Mouse (Mus musculus) G1E (cell line): ENCODE measurements at regions not wholly inside any gene's neighbourhood (a gene's known extent, or its start where the extent isn't known, plus 50 kb on each side); places are given as distances from the start of the nearest gene placed in this dataset.

Experiments
- CTCF ChIP-seq: IDR thresholded peaks from 2 replicates; pipeline ENCODE4 v1.5.1; 2012; ENCODE audit warnings: low read depth, low read length, inconsistent platforms, mixed read lengths
- GATA1 ChIP-seq: IDR thresholded peaks from 2 replicates; pipeline ENCODE4 v1.6.1; 2012; ENCODE audit warnings: borderline replicate concordance, low read length, inconsistent platforms, mixed read lengths
- GATA2 ChIP-seq: IDR thresholded peaks from 2 replicates; pipeline ENCODE4 v1.6.1; 2012; ENCODE audit warnings: low read depth, low read length, inconsistent platforms, borderline replicate concordance
- TAL1 ChIP-seq: conservative IDR thresholded peaks from 2 replicates; pipeline ENCODE4 v1.6.1; 2012; ENCODE audit warnings: low read depth, low read length, inconsistent platforms, mixed read lengths

DNA sequence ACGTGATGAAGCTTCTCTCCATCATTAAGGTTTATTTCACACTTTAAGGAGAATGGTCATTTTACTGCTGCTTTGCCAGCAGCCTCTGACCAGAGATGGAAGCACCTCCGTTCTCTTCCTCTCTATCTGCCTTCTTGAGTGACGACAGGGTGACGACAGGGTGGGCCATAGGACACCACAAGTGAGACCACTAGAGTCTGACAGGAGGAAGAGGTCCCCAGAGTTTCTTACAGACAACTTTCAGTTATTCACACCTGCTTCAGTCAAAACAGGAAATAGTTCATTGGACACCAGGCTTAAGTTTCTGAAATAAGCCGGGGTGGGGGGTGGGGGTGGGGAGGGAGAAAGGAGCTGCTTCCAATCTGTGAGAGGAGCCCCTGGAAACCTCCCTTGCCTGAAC lies 131.3 kb upstream of the Hmgn3 start:
- TF ChIP-seq TAL1 (no peak), GATA1 (no peak), CTCF (no peak), GATA2 (no peak)
